Mouse (Mus musculus) liver, embryonic 14.5 days (tissue): ENCODE measurements around the gene C1rl.

Source experiments
- CTCF ChIP-seq: IDR thresholded peaks from 2 replicates; pipeline ENCODE4 v1.5.1; 2016; ENCODE audit warnings: antibody characterized with exemption, low read depth, control low read depth
- EP300 ChIP-seq: IDR thresholded peaks from 2 replicates; pipeline ENCODE4 v1.6.1; 2016; ENCODE audit warnings: antibody characterized with exemption, low read depth

DNA sequence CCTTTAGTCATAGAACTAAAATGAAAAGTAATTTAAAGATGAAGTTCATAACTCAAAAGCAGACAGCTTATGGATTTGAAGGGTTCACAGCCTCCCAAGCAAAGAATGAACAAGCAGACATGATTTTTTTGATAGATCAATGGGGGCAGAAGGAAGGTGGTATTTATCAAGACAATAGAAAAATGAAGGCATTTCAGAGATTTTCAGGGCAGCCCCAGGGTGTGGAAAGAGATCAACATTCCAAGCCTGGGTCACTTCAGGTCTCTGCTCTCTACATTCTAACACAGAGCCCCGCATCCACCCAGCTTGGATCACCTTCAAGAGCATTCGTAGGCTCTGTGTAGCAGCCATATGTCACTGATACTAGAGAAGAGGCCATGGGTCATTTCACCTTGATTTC, 49.6 kb upstream of the C1rl start:
- TF ChIP-seq CTCF (no peak), EP300 (no peak)
